Mouse (Mus musculus) ES-E14 (cell line): ENCODE results near the gene Nbr1.

Experiments used
- CHD2 ChIP-seq: IDR thresholded peaks from 2 replicates; pipeline ENCODE4 v1.6.1; 2014; ENCODE audit warnings: mild to moderate bottlenecking, low read depth, low read length, inconsistent platforms
- MAFK ChIP-seq: IDR thresholded peaks from 2 replicates; pipeline ENCODE4 v1.6.1; 2014; ENCODE audit warnings: mild to moderate bottlenecking, low read depth, low read length, inconsistent platforms; ENCODE audit not compliant: insufficient read depth
- ZNF384 ChIP-seq: IDR thresholded peaks from 2 replicates; pipeline ENCODE4 v1.6.1; 2012; ENCODE audit warnings: low read depth, low read length, inconsistent platforms

DNA sequence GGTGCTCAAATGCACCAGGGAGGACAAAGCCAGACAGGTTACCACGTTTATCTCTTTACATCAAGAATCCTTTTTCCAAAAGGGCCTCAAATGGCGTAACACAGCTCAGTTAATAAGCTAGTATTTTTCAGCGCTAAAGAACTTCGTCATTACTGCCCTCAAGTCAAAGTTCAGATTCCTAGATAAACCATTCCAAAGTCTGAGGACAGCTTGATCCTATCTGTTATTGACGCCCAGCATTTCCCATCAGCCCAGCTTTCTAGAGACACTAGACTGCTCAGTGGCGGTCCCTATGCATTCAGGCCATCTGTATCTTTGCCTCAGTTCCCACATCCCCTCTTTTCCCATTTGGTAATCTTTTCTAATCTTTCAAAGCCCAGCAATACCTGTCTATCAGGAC lies 32.6 kb upstream of the Nbr1 start:
- TF ChIP-seq ZNF384 (no peak), CHD2 (no peak), MAFK (no peak)
